Mouse (Mus musculus): ENCODE measurements at regions not wholly inside any gene's neighbourhood (a gene's known extent, or its start where the extent isn't known, plus 50 kb on each side); places are given as distances from the start of the nearest gene placed in this dataset.

- DNase-seq (ENCODE audit: low spot score, missing footprints) (peak; percentile 96), ATAC-seq (ENCODE audit: low FRiP score) (peak; percentile 94)
- Histone ChIP-seq H3K9me3 (ENCODE audit: control insufficient read depth, low read length) (no peaks in the 10 kb centered on the region), H3K4me1 (ENCODE audit: control insufficient read depth, insufficient read depth, low read length) (peaks cover 60% of the 10 kb centered on the region), H3K9ac (ENCODE audit: low read length) (peak overlapping the region; percentile 61), H3K27me3 (ENCODE audit: control insufficient read depth, insufficient read depth, low read length) (no peaks in the 10 kb centered on the region), H3K4me2 (peak overlapping the region; percentile 65), H3K4me3 (ENCODE audit: low read depth, low read length) (peak overlapping the region; percentile 32), H3K27ac (ENCODE audit: low read depth, low read length) (peak overlapping the region; percentile 99), H3K36me3 (ENCODE audit: control insufficient read depth, insufficient read depth, low read length) (no peaks in the 10 kb centered on the region)
- WGBS: 0% methylated on average over 13 of the region's 13 CpGs
Measured at GRCm38 (mm10) chr16:77400276-77400891, 201.5 kb downstream of the Gm11146 start.

DNA sequence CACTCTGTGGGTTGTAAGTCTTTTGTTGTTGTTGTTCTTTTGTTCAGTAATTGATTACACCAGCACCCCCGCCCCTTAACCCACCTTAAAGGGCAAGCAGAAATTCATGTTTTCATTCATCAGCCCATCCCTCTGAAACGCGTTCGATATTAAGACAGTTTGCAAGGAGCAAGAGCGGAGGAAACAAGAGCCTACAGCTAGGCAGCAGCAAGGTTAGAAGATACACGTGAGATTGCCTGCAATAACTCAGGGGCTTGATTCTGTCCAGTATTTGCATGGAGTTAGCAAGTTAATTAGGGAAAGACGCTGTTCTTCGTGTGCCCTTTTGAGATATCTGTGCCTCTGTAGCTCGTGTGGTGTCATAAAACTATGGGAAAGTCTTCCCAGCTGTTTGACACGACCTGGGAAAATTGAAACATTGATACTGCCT is 202.0 kb downstream of the Gm11146 start:
- Histone ChIP-seq H3K4me3 (ENCODE audit: low read depth, low read length) (peak overlapping the region; percentile 32), H3K4me2 (peak overlapping the region; percentile 65), H3K4me1 (ENCODE audit: control insufficient read depth, insufficient read depth, low read length) (peaks cover 56% of the 10 kb centered on the region), H3K9me3 (ENCODE audit: control insufficient read depth, low read length) (no peaks in the 10 kb centered on the region), H3K27ac (ENCODE audit: low read depth, low read length) (peak overlapping the region; percentile 99), H3K27me3 (ENCODE audit: control insufficient read depth, insufficient read depth, low read length) (no peaks in the 10 kb centered on the region), H3K36me3 (ENCODE audit: control insufficient read depth, insufficient read depth, low read length) (no peaks in the 10 kb centered on the region), H3K9ac (ENCODE audit: low read length) (peak overlapping the region; percentile 61)
- 2% methylated on average over 10 of the region's 10 CpGs for WGBS
- DNase-seq (ENCODE audit: low spot score, missing footprints): peak; percentile 96
- peak; percentile 43 for ATAC-seq (ENCODE audit: low FRiP score)

GRCm38 (mm10) chr16:77394054-77394716 is 207.7 kb downstream of the Gm11146 start:
- ATAC-seq (ENCODE audit: low FRiP score) (no peak), DNase-seq (ENCODE audit: low spot score, missing footprints) (no peak)
- 67% methylated on average over 3 of the region's 3 CpGs for WGBS
- no peak overlapping the region for H3K27ac ChIP-seq (ENCODE audit: low read depth, low read length)
- H3K4me1 ChIP-seq (ENCODE audit: control insufficient read depth, insufficient read depth, low read length): peaks cover 21% of the 10 kb centered on the region
- H3K9me3 ChIP-seq (ENCODE audit: control insufficient read depth, low read length): no peaks in the 10 kb centered on the region
- no peaks in the 10 kb centered on the region for H3K27me3 ChIP-seq (ENCODE audit: control insufficient read depth, insufficient read depth, low read length)
- H3K36me3 ChIP-seq (ENCODE audit: control insufficient read depth, insufficient read depth, low read length): no peaks in the 10 kb centered on the region
- H3K4me3 ChIP-seq (ENCODE audit: low read depth, low read length): no peak overlapping the region
- H3K4me2 ChIP-seq: no peak overlapping the region
- H3K9ac ChIP-seq (ENCODE audit: low read length): no peak overlapping the region

DNA sequence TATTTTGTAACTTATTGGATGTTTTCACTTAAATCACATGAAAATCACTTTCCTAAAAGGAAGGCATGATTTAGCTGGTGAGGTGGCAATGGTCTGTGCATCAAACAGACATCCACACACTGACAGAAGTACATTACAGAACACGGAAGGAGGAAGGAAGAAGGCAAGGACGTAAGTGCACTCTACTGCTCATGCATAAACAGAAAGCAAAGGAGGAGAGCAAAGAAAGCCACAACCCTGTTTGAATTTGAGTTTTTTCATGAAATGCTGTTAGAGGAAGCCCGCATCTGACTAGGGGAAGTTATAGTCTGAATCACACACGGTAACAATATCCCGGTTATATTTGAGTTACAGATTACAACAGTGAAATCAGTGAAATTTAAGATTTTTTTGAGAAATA is 208.4 kb downstream of the Gm11146 start:
- WGBS: 87% methylated on average over 5 of the region's 5 CpGs
- H3K4me3 ChIP-seq (ENCODE audit: low read depth, low read length): no peak overlapping the region
- no peak overlapping the region for H3K4me2 ChIP-seq
- H3K27ac ChIP-seq (ENCODE audit: low read depth, low read length): no peak overlapping the region
- peaks cover 14% of the 10 kb centered on the region for H3K4me1 ChIP-seq (ENCODE audit: control insufficient read depth, insufficient read depth, low read length)
- no peaks in the 10 kb centered on the region for H3K27me3 ChIP-seq (ENCODE audit: control insufficient read depth, insufficient read depth, low read length)
- no peaks in the 10 kb centered on the region for H3K9me3 ChIP-seq (ENCODE audit: control insufficient read depth, low read length)
- ATAC-seq (ENCODE audit: low FRiP score): no peak
- H3K9ac ChIP-seq (ENCODE audit: low read length): no peak overlapping the region
- no peak for DNase-seq (ENCODE audit: low spot score, missing footprints)
- H3K36me3 ChIP-seq (ENCODE audit: control insufficient read depth, insufficient read depth, low read length): no peaks in the 10 kb centered on the region

DNA sequence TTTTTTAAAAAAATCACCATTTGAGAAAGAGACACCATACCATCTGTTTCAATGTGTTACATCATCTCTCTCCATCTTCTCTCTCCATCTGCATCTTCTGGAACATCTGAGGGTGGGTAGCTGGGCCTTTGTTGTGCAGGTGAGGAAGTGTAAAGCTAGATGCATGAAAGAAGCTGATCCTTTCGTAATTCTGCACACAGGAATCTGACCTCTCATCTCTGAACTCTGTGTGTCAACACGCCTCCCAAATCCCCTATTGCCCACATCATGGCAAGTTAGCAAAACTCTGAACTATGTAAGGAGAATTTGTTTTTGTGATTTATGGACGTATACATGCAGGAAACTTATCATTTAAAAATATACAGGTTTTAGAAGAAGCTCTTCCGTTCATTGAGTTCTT is 209.7 kb downstream of the Gm11146 start:
- 72% methylated on average over 4 of the region's 4 CpGs for WGBS
- no peak for ATAC-seq (ENCODE audit: low FRiP score)
- Histone ChIP-seq H3K4me2 (no peak overlapping the region), H3K27me3 (ENCODE audit: control insufficient read depth, insufficient read depth, low read length) (no peaks in the 10 kb centered on the region), H3K36me3 (ENCODE audit: control insufficient read depth, insufficient read depth, low read length) (no peaks in the 10 kb centered on the region), H3K27ac (ENCODE audit: low read depth, low read length) (no peak overlapping the region), H3K4me1 (ENCODE audit: control insufficient read depth, insufficient read depth, low read length) (peaks cover 5% of the 10 kb centered on the region; the same call in 1 of the 2 replicates), H3K4me3 (ENCODE audit: low read depth, low read length) (no peak overlapping the region), H3K9ac (ENCODE audit: low read length) (no peak overlapping the region), H3K9me3 (ENCODE audit: control insufficient read depth, low read length) (no peaks in the 10 kb centered on the region)
- no peak for DNase-seq (ENCODE audit: low spot score, missing footprints)

GRCm38 (mm10) chr16:77384021-77384729 is 217.7 kb downstream of the Gm11146 start:
- Histone ChIP-seq H3K4me2 (no peak overlapping the region), H3K4me1 (ENCODE audit: control insufficient read depth, insufficient read depth, low read length) (peaks cover 12% of the 10 kb centered on the region)

GRCm38 (mm10) chr16:77382790-77383189 is 219.1 kb downstream of the Gm11146 start:
- DNase-seq (ENCODE audit: low spot score, missing footprints) (no peak), ATAC-seq (ENCODE audit: low FRiP score) (no peak)
- no peaks in the 10 kb centered on the region for H3K27me3 ChIP-seq (ENCODE audit: control insufficient read depth, insufficient read depth, low read length)
- H3K4me2 ChIP-seq: no peak overlapping the region
- peaks cover 12% of the 10 kb centered on the region for H3K4me1 ChIP-seq (ENCODE audit: control insufficient read depth, insufficient read depth, low read length)
- H3K9me3 ChIP-seq (ENCODE audit: control insufficient read depth, low read length): no peaks in the 10 kb centered on the region
- WGBS: 89% methylated on average over 2 of the region's 2 CpGs
- no peak overlapping the region for H3K4me3 ChIP-seq (ENCODE audit: low read depth, low read length)
- no peak overlapping the region for H3K9ac ChIP-seq (ENCODE audit: low read length)
- no peak overlapping the region for H3K27ac ChIP-seq (ENCODE audit: low read depth, low read length)
- H3K36me3 ChIP-seq (ENCODE audit: control insufficient read depth, insufficient read depth, low read length): no peaks in the 10 kb centered on the region

More at GRCm38 (mm10) chr16:77384021-77384729, 217.7 kb downstream of the Gm11146 start:
- H3K9me3 ChIP-seq (ENCODE audit: control insufficient read depth, low read length): no peaks in the 10 kb centered on the region
- peak overlapping the region; percentile 40; the same call in 1 of the 2 replicates for H3K27ac ChIP-seq (ENCODE audit: low read depth, low read length)
- H3K36me3 ChIP-seq (ENCODE audit: control insufficient read depth, insufficient read depth, low read length): no peaks in the 10 kb centered on the region
- no peak overlapping the region for H3K9ac ChIP-seq (ENCODE audit: low read length)
- peak; percentile 77 for ATAC-seq (ENCODE audit: low FRiP score)
- DNase-seq (ENCODE audit: low spot score, missing footprints): no peak
- 58% methylated on average over 6 of the region's 6 CpGs for WGBS
- H3K4me3 ChIP-seq (ENCODE audit: low read depth, low read length): no peak overlapping the region
- no peaks in the 10 kb centered on the region for H3K27me3 ChIP-seq (ENCODE audit: control insufficient read depth, insufficient read depth, low read length)

- Histone ChIP-seq H3K4me2 (no peak overlapping the region), H3K4me1 (ENCODE audit: control insufficient read depth, insufficient read depth, low read length) (no peaks in the 10 kb centered on the region), H3K9ac (ENCODE audit: low read length) (no peak overlapping the region), H3K9me3 (ENCODE audit: control insufficient read depth, low read length) (no peaks in the 10 kb centered on the region), H3K27ac (ENCODE audit: low read depth, low read length) (no peak overlapping the region), H3K27me3 (ENCODE audit: control insufficient read depth, insufficient read depth, low read length) (no peaks in the 10 kb centered on the region), H3K4me3 (ENCODE audit: low read depth, low read length) (no peak overlapping the region), H3K36me3 (ENCODE audit: control insufficient read depth, insufficient read depth, low read length) (no peaks in the 10 kb centered on the region)
- 89% methylated on average over 3 of the region's 3 CpGs for WGBS
- DNase-seq (ENCODE audit: low spot score, missing footprints) (no peak), ATAC-seq (ENCODE audit: low FRiP score) (no peak)
Measured at GRCm38 (mm10) chr16:77372768-77373167, 229.1 kb downstream of the Gm11146 start.

GRCm38 (mm10) chr16:77369810-77370209 is 232.1 kb downstream of the Gm11146 start:
- 86% methylated on average over 2 of the region's 2 CpGs for WGBS
- no peak overlapping the region for H3K27ac ChIP-seq (ENCODE audit: low read depth, low read length)
- ATAC-seq (ENCODE audit: low FRiP score): no peak

More at GRCm38 (mm10) chr16:77369810-77370209, 232.1 kb downstream of the Gm11146 start:
- Histone ChIP-seq H3K4me1 (ENCODE audit: control insufficient read depth, insufficient read depth, low read length) (no peaks in the 10 kb centered on the region), H3K4me3 (ENCODE audit: low read depth, low read length) (no peak overlapping the region), H3K9me3 (ENCODE audit: control insufficient read depth, low read length) (no peaks in the 10 kb centered on the region), H3K36me3 (ENCODE audit: control insufficient read depth, insufficient read depth, low read length) (no peaks in the 10 kb centered on the region), H3K9ac (ENCODE audit: low read length) (no peak overlapping the region), H3K4me2 (no peak overlapping the region), H3K27me3 (ENCODE audit: control insufficient read depth, insufficient read depth, low read length) (no peaks in the 10 kb centered on the region)
- DNase-seq (ENCODE audit: low spot score, missing footprints): no peak

All from midbrain, embryonic 11.5 days (tissue).